Mouse (Mus musculus) MEL (cell line): ENCODE data around the gene Syce2. TPM values are rescaled to one million over a fixed set of nuclear protein-coding genes. Genes with fewer than 3 reads are reported as not detected.

Experiments used
- DNase-seq: peaks from one replicate; pipeline ENCODE4 v3.0.0; 2011; ENCODE audit warnings: low read depth, low spot score
- H3K27ac ChIP-seq: 2 replicates; pipeline ENCODE4 v1.5.1; 2012; ENCODE audit warnings: low read depth, mild to moderate bottlenecking, control low read depth, low read length, moderate library complexity; ENCODE audit not compliant: control insufficient read depth
- H3K27me3 ChIP-seq, 2 experiments: fragments of 150-350 bp in 1 of 2; sonication (generic) in 1 of 2; 2 replicates each; pipeline ENCODE4 v1.6.1; 2012; ENCODE audit warnings: low read length in 2 of 2, mild to moderate bottlenecking in 2 of 2, improper control_type of control experiment in 1 of 2, moderate library complexity in 1 of 2; ENCODE audit not compliant: insufficient read depth in 2 of 2, control insufficient read depth in 1 of 2
- H3K36me3 ChIP-seq, 2 experiments: 2 replicates each; pipeline ENCODE4 v1.6.1; 2012 to 2014; ENCODE audit warnings: low read length in 2 of 2, improper control_type of control experiment in 1 of 2, inconsistent platforms in 1 of 2, mild to moderate bottlenecking in 1 of 2; ENCODE audit not compliant: insufficient read depth in 2 of 2, control insufficient read depth in 1 of 2
- H3K4me1 ChIP-seq, 2 experiments: fragments of 150-350 bp in 1 of 2; sonication (generic) in 1 of 2; 2 replicates each; pipeline ENCODE4 v1.6.1; 2012; ENCODE audit warnings: low read length in 2 of 2, improper control_type of control experiment in 1 of 2, mild to moderate bottlenecking in 1 of 2; ENCODE audit not compliant: insufficient read depth in 2 of 2, control insufficient read depth in 1 of 2
- H3K4me3 ChIP-seq, 2 experiments: fragments of 150-350 bp in 1 of 2; sonication (generic) in 1 of 2; 2 replicates each; pipeline ENCODE4 v1.5.1; 2012; ENCODE audit warnings: low read depth in 2 of 2, low read length in 2 of 2, mild to moderate bottlenecking in 2 of 2, moderate library complexity in 2 of 2, control low read depth in 1 of 2, improper control_type of control experiment in 1 of 2; ENCODE audit not compliant: control insufficient read depth in 1 of 2, insufficient read depth in 1 of 2
- H3K79me2 ChIP-seq: 2 replicates; pipeline ENCODE4 v1.6.1; 2012; ENCODE audit warnings: mild to moderate bottlenecking, low read length, moderate library complexity; ENCODE audit not compliant: control insufficient read depth, poor library complexity, insufficient read depth
- H3K9ac ChIP-seq: 2 replicates; pipeline ENCODE4 v1.6.1; 2012; ENCODE audit warnings: low read depth, mild to moderate bottlenecking, control low read depth, low read length, moderate library complexity; ENCODE audit not compliant: control insufficient read depth, poor library complexity, severe bottlenecking
- H3K9me3 ChIP-seq: fragments of 150-350 bp; sonication (generic); replicated peaks from 2 replicates; pipeline ENCODE4 v1.6.1; 2012; ENCODE audit warnings: mild to moderate bottlenecking, low read length, improper control_type of control experiment, moderate library complexity; ENCODE audit not compliant: insufficient read depth
- CHD1 ChIP-seq: IDR thresholded peaks from 2 replicates; pipeline ENCODE4 v1.6.1; 2012; ENCODE audit warnings: low read depth, mild to moderate bottlenecking, inconsistent platforms, low read length, improper control_type of control experiment
- CHD2 ChIP-seq: IDR thresholded peaks from 2 replicates; pipeline ENCODE4 v1.6.1; 2011; ENCODE audit warnings: low read length, improper control_type of control experiment
- CTCF ChIP-seq, 3 experiments: IDR thresholded peaks in 2 of 3; conservative IDR thresholded peaks in 1 of 3; 2 replicates each; pipeline ENCODE4 v1.5.1; 2011 to 2012; ENCODE audit warnings: low read length in 3 of 3, low read depth in 2 of 3, mild to moderate bottlenecking in 2 of 3, improper control_type of control experiment in 1 of 3, inconsistent platforms in 1 of 3, mixed read lengths in 1 of 3, moderate library complexity in 1 of 3; ENCODE audit not compliant: control insufficient read depth in 1 of 3, insufficient read depth in 1 of 3, poor library complexity in 1 of 3, severe bottlenecking in 1 of 3
- ELF1 ChIP-seq: IDR thresholded peaks from 2 replicates; pipeline ENCODE4 v1.6.1; 2014; ENCODE audit warnings: low read depth, mild to moderate bottlenecking, inconsistent platforms, low read length, improper control_type of control experiment, moderate library complexity
- ETS1 ChIP-seq: IDR thresholded peaks from 2 replicates; pipeline ENCODE4 v1.6.1; 2012; ENCODE audit warnings: low read depth, mild to moderate bottlenecking, inconsistent platforms, low read length, improper control_type of control experiment, moderate library complexity
- GATA1 ChIP-seq: IDR thresholded peaks from 2 replicates; pipeline ENCODE4 v1.6.1; 2011; ENCODE audit warnings: low read depth, low read length, improper control_type of control experiment
- JUND ChIP-seq: IDR thresholded peaks from 2 replicates; pipeline ENCODE4 v1.6.1; 2011; ENCODE audit warnings: low read depth, mild to moderate bottlenecking, improper control_type of control experiment, low read length
- MAX ChIP-seq: IDR thresholded peaks from 2 replicates; pipeline ENCODE4 v1.6.1; 2011; ENCODE audit warnings: low read length, improper control_type of control experiment
- MAZ ChIP-seq: IDR thresholded peaks from 2 replicates; pipeline ENCODE4 v1.6.1; 2012; ENCODE audit warnings: low read depth, mild to moderate bottlenecking, inconsistent platforms, low read length, improper control_type of control experiment
- MEF2A ChIP-seq: IDR thresholded peaks from 2 replicates; pipeline ENCODE4 v1.6.1; 2014; ENCODE audit warnings: low read depth, mild to moderate bottlenecking, inconsistent platforms, low read length, improper control_type of control experiment; ENCODE audit not compliant: poor library complexity, insufficient replicate concordance, severe bottlenecking; ENCODE audit errors: extremely low read depth
- MXI1 ChIP-seq: IDR thresholded peaks from 2 replicates; pipeline ENCODE4 v1.6.1; 2011; ENCODE audit warnings: mild to moderate bottlenecking, low read depth, low read length, improper control_type of control experiment
- MYB ChIP-seq: IDR thresholded peaks from 2 replicates; pipeline ENCODE4 v1.6.1; 2011; ENCODE audit warnings: mild to moderate bottlenecking, low read depth, low read length, improper control_type of control experiment
- NELFE ChIP-seq: IDR thresholded peaks from 2 replicates; pipeline ENCODE4 v1.6.1; 2011; ENCODE audit warnings: low read depth, low read length, improper control_type of control experiment
- NRF1 ChIP-seq: IDR thresholded peaks from 2 replicates; pipeline ENCODE4 v1.6.1; 2014; ENCODE audit warnings: low read depth, mild to moderate bottlenecking, inconsistent platforms, low read length, improper control_type of control experiment, moderate library complexity; ENCODE audit not compliant: poor library complexity, insufficient read depth, severe bottlenecking
- POLR2AphosphoS2 ChIP-seq: IDR thresholded peaks from 2 replicates; pipeline ENCODE4 v1.6.1; 2011; ENCODE audit warnings: low read length, improper control_type of control experiment
- POLR2AphosphoS5 ChIP-seq: IDR thresholded peaks from 2 replicates; pipeline ENCODE4 v1.6.1; 2012; ENCODE audit warnings: low read depth, borderline replicate concordance, mild to moderate bottlenecking, inconsistent platforms, low read length, moderate library complexity, mixed read lengths
- RAD21 ChIP-seq: IDR thresholded peaks from 2 replicates; pipeline ENCODE4 v1.6.1; 2011; ENCODE audit warnings: mild to moderate bottlenecking, low read depth, low read length, improper control_type of control experiment
- RCOR1 ChIP-seq: IDR thresholded peaks from 2 replicates; pipeline ENCODE4 v1.6.1; 2012; ENCODE audit warnings: low read depth, mild to moderate bottlenecking, inconsistent platforms, low read length, improper control_type of control experiment
- TAL1 ChIP-seq: IDR thresholded peaks from 2 replicates; pipeline ENCODE4 v1.6.1; 2012; ENCODE audit warnings: mild to moderate bottlenecking, inconsistent platforms, low read length, moderate library complexity, mixed read lengths
- TBP ChIP-seq: IDR thresholded peaks from 2 replicates; pipeline ENCODE4 v1.8.0; 2011; ENCODE audit warnings: low read depth, low read length, improper control_type of control experiment
- TCF12 ChIP-seq: IDR thresholded peaks from 2 replicates; pipeline ENCODE4 v1.6.1; 2014; ENCODE audit warnings: low read depth, mild to moderate bottlenecking, inconsistent platforms, low read length, improper control_type of control experiment, moderate library complexity
- UBTF ChIP-seq: IDR thresholded peaks from 2 replicates; pipeline ENCODE4 v1.6.1; 2012; ENCODE audit warnings: low read depth, mild to moderate bottlenecking, inconsistent platforms, low read length, improper control_type of control experiment, moderate library complexity, borderline replicate concordance; ENCODE audit not compliant: insufficient read depth
- USF1 ChIP-seq: IDR thresholded peaks from 2 replicates; pipeline ENCODE4 v1.6.1; 2014; ENCODE audit warnings: low read depth, mild to moderate bottlenecking, inconsistent platforms, low read length, improper control_type of control experiment, moderate library complexity
- ZC3H11A ChIP-seq: IDR thresholded peaks from 2 replicates; pipeline ENCODE4 v1.6.1; 2012; ENCODE audit warnings: low read depth, mild to moderate bottlenecking, inconsistent platforms, low read length, improper control_type of control experiment
- polyA plus RNA-seq, 2 experiments: library from polyadenylated mRNA; stranded (reverse) in 1 of 2; unstranded in 1 of 2; fragments of >175 nt in 1 of 2; fragments of >200 nt in 1 of 2; gene quantifications; 2 replicates each; pipeline versions ENCODE4 v1.2.1 to v1.2.4; 2012; ENCODE audit warnings: low replicate concordance in 2 of 2, low read depth in 1 of 2; ENCODE audit not compliant: insufficient read length in 2 of 2, insufficient read depth in 1 of 2, missing spikeins in 1 of 2
- total RNA-seq: library from RNA; depleted of rRNA; stranded (reverse); fragments of 300-350 nt; gene quantifications from 2 replicates; pipeline ENCODE4 v1.2.3, GENCODE M21; 2012

Gene Syce2
- total and polyA plus RNA-seq, 3 experiments, result 75.5 to 115 TPM; not detected in 1

DNA sequence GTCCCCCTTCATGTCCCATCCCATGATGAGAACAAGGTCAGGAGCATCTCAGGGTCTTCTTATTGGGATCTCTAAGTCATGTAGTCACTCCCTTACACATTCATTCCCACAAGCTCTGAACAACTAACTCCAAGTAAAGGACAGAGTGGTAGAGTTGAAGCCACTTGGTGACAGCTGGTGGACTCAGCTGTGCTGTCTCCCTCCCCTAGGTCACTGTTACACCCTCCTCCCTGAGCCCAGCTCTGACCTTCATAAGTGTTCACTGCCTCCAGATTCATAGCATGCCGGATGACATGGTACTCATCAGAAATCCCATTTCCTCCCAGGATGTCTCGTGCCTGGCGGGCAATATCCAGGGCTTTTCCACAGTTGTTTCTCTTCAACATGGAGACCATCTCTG is 16.4 kb downstream of the Syce2 start:
- Histone ChIP-seq H3K9ac (no peak overlapping the region), H3K4me1 (peaks cover 0 to 15% of the 10 kb centered on the region in 2 experiments; a peak in 3 of 4 replicates), H3K27ac (no peak overlapping the region), H3K4me3 (no peak overlapping the region), H3K27me3 (no peaks in the 10 kb centered on the region), H3K9me3 (no peaks in the 10 kb centered on the region), H3K79me2 (peaks cover 2% of the 10 kb centered on the region; the same call in 1 of the 2 replicates), H3K36me3 (peaks cover 7 to 8% of the 10 kb centered on the region in 2 experiments)
- no peak for DNase-seq
- no peak for TF ChIP-seq CTCF (IDR thresholded peaks at IDR 0.05 in 2 of 3, conservative IDR thresholded peaks at IDR 0.05 in 1 of 3; ENCODE audit: control insufficient read depth in 1 of 3, insufficient read depth in 1 of 3, low read depth in 2 of 3, low read length in 3 of 3, poor library complexity in 1 of 3, severe bottlenecking in 1 of 3)
- TF ChIP-seq ZC3H11A, result no peak
- no peak for TF ChIP-seq NRF1
- TF ChIP-seq MEF2A, result no peak
- no peak for TF ChIP-seq ELF1

- DNase-seq, result peak; percentile 34
- no peak overlapping the region for H3K4me3 ChIP-seq
- TF ChIP-seq ETS1, result no peak
- TF ChIP-seq POLR2AphosphoS5, result no peak
- no peak for TF ChIP-seq NELFE
- no peak for TF ChIP-seq JUND
- no peak for TF ChIP-seq RAD21
- no peak for TF ChIP-seq TAL1
- no peak for TF ChIP-seq CHD2
- TF ChIP-seq USF1, result no peak
- TF ChIP-seq, all 39 proteins: peak for 0
- Histone ChIP-seq H3K27ac (no peak overlapping the region), H3K27me3 (no peaks in the 10 kb centered on the region), H3K9me3 (no peaks in the 10 kb centered on the region), H3K79me2 (peaks cover 4% of the 10 kb centered on the region; the same call in 1 of the 2 replicates), H3K36me3 (peaks cover 4 to 8% of the 10 kb centered on the region in 2 experiments), H3K4me1 (peaks cover 0 to 15% of the 10 kb centered on the region in 2 experiments; a peak in 3 of 4 replicates), H3K9ac (no peak overlapping the region)
Observed at GRCm38 (mm10) chr8:84889141-84889540, 17.2 kb downstream of the Syce2 start.

DNA sequence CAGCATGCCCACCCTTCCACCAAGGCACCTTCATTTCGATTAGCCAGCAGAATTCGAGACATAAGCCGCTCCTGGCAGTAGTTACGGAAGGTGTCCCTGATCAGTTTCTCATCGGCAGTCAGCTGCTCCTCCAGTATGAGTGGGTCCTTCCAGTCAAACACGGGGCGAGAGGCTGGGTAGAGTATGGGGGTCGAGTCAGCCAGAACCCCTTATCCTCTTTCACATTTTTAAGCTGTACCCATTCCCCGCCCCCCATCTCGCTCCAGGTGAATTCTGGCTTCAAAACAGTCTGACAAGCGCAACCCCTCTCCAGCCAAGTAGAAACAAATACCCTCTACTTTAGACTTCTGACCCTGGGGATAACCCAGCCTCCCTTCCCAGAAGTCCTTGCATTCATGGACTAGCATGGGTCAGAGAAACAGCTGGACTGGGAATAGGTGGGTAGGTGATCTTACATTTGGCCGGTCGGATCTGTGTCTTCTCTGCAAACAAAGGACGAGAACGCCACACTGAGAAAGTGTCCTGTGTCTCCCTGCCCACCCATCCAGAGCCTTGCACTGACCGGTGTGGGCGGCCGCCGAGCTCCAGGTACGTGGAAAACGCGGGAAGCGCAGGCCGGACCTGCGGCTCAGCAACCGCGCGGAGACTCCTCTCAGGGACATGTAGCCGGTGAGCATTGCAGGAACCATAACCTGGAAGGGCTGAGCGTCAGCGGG is 21.2 kb downstream of the Syce2 start:
- no peaks in the 10 kb centered on the region for H3K27me3 ChIP-seq
- peak overlapping the region; percentile 18; the same call in 1 of the 2 replicates for H3K27ac ChIP-seq
- TF ChIP-seq RCOR1 (no peak), GATA1 (0 out of 2 replicates have a peak, but pooled peaks have one; percentile 30), POLR2AphosphoS2 (no peak), NELFE (0 out of 2 replicates have a peak, but pooled peaks have one; percentile 2), TAL1 (no peak), TCF12 (no peak), RAD21 (no peak), MAX (peak; percentile 41; the same call in 1 of the 2 replicates), CHD1 (0 out of 2 replicates have a peak, but pooled peaks have one; percentile 75), ETS1 (peak; percentile 59), CTCF (IDR thresholded peaks at IDR 0.05 in 2 of 3, conservative IDR thresholded peaks at IDR 0.05 in 1 of 3; ENCODE audit: control insufficient read depth in 1 of 3, insufficient read depth in 1 of 3, low read depth in 2 of 3, low read length in 3 of 3, poor library complexity in 1 of 3, severe bottlenecking in 1 of 3) (no peak), TBP (no peak), MAZ (no peak), MXI1 (peak; percentile 8; the same call in 1 of the 2 replicates), MYB (no peak), UBTF (no peak)

More for the DNA sequence above, 21.2 kb downstream of the Syce2 start:
- Histone ChIP-seq H3K4me1 (peaks cover 10 to 31% of the 10 kb centered on the region in 2 experiments), H3K36me3 (peaks cover under 1 to 18% of the 10 kb centered on the region in 2 experiments), H3K79me2 (peaks cover 4% of the 10 kb centered on the region; the same call in 1 of the 2 replicates), H3K9me3 (no peaks in the 10 kb centered on the region), H3K9ac (peak overlapping the region; percentile 72), H3K4me3 (peak overlapping the region; percentile 55 to 76)
- DNase-seq, result peak; percentile 35
